ENCODE assay signal across 8 mouse cellular contexts in the genomic region with DNA sequence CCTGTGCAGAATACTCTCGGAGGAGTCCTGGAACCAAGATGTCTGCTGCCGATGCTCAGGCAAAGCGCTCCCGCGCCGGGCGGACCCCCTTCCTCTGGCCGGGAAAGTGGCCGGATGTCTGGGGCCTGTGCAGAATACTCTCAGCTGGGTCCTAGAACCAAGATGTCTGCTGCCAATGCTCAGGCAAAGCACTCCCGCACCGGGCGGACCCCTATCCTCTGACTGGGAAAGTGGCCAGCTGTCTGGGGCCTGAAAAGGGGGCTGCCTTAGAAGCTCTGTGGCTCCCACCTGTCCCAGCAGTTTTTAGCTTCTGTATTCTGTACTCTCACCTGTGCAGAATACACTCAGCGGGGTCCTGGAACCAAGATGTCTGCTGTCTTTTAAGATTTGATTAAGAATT. TPM values are rescaled to one million over a fixed set of nuclear protein-coding genes. Genes with fewer than 3 reads are reported as not detected.
DNase-seq lines count a peak whose midpoint lies in the region.
"Had no signal": no experiment of that assay in that cellular context is flagged by ENCODE, and none has a peak within 500 bp of the region (broad histone marks: within the 10 kb centered on the region; RNA-seq: fewer than 3 reads in every experiment).

No protein-coding gene starts in this region.

- peak; percentile 0 to 3 for DNase-seq in cerebellum, postnatal 25 days
- peak; percentile 2 for DNase-seq in gastrocnemius, postnatal 10 days
- DNase-seq in heart, postnatal 4 days = peak; percentile 3
- DNase-seq in ovary, postnatal 36 days (ENCODE audit: low spot score) = peak; percentile 2
- peak; percentile 4 for DNase-seq in thymus, postnatal 4 days
- DNase-seq in urinary bladder, postnatal 10 days (ENCODE audit: low spot score) = peak; percentile 7

RNA-seq across cellular contexts. Expression of a gene that starts 14.1 kb away (rescaled TPM):
- total RNA-seq in gastrocnemius, postnatal 10 days (2021) = 10 to 100 TPM; 10.7 to 18.2 TPM
- total RNA-seq in heart, postnatal 4 days (2021) = 10 to 100 TPM; 20.2 to 24.4 TPM

RNA-seq across cellular contexts. Expression of a gene that starts 31.1 kb away (rescaled TPM):
- total RNA-seq in gastrocnemius, postnatal 10 days (2021) = 10 to 100 TPM; 13.1 to 14.9 TPM
- total RNA-seq in heart, postnatal 4 days (2021) = 10 to 100 TPM; 19.6 to 20.2 TPM

RNA-seq across cellular contexts. Expression of a gene that starts 32.3 kb away (rescaled TPM):
- total RNA-seq in gastrocnemius, postnatal 10 days (2021) = 100 to 1,000 TPM; 151 to 185 TPM
- 100 to 1,000 TPM; 206 to 223 TPM for total RNA-seq in heart, postnatal 4 days (2021)
- total RNA-seq: MEL had no signal

RNA-seq across cellular contexts. Expression of a gene that starts 40.2 kb away (rescaled TPM):
- 10 to 100 TPM; 31.8 to 37.4 TPM for total RNA-seq in gastrocnemius, postnatal 10 days (2021)
- total RNA-seq in heart, postnatal 4 days (2021) = 10 to 100 TPM; 21.2 to 25.1 TPM
- total RNA-seq: common myeloid progenitor, adult 5-6 weeks had no signal

RNA-seq across cellular contexts. Expression of a gene that starts 45.5 kb away (rescaled TPM):
- 1 to 10 TPM; 1.2 to 2.7 TPM for total RNA-seq in gastrocnemius, postnatal 10 days (2021)
- 1 to 10 TPM; 1.9 to 2.5 TPM for total RNA-seq in heart, postnatal 4 days (2021)
- total RNA-seq: common myeloid progenitor, adult 5-6 weeks; MEL had no signal

Comparison
In these comparisons a context has a peak if more than half of its experiments do, and no peak if none do; other contexts are left out.
1. Peak in every context shown above with its lines: DNase-seq.